Mouse (Mus musculus) erythroblast, embryonic 14.5 days (primary cell): ENCODE measurements around the gene Soga1. TPM values are rescaled to one million over a fixed set of nuclear protein-coding genes. Genes with fewer than 3 reads are reported as not detected.

Experiments
- H3K27me3 ChIP-seq: 2 replicates; pipeline ENCODE4 v1.6.1; 2012; ENCODE audit warnings: inconsistent platforms; ENCODE audit not compliant: control insufficient read depth
- H3K36me3 ChIP-seq: 2 replicates; pipeline ENCODE4 v1.6.1; 2012; ENCODE audit warnings: mild to moderate bottlenecking, inconsistent platforms; ENCODE audit not compliant: control insufficient read depth
- H3K4me1 ChIP-seq: 2 replicates; pipeline ENCODE4 v1.6.1; 2012; ENCODE audit warnings: inconsistent platforms; ENCODE audit not compliant: control insufficient read depth
- H3K4me3 ChIP-seq: replicated peaks from 2 replicates; pipeline ENCODE3; 2012; ENCODE audit warnings: moderate library complexity, mild to moderate bottlenecking, inconsistent platforms
- H3K9me3 ChIP-seq: 2 replicates; pipeline ENCODE4 v1.6.1; 2012; ENCODE audit warnings: low read length, inconsistent platforms, mixed read lengths; ENCODE audit not compliant: control insufficient read depth
- GATA1 ChIP-seq: IDR thresholded peaks from 2 replicates; pipeline ENCODE4 v1.6.1; 2012; ENCODE audit warnings: low read length, inconsistent platforms, mixed read lengths
- TAL1 ChIP-seq: IDR thresholded peaks from 3 replicates; pipeline ENCODE4 v1.6.1; 2012; ENCODE audit warnings: low read length, inconsistent platforms, mixed read lengths
- polyA plus RNA-seq: library from polyadenylated mRNA; stranded (reverse); fragments of >175 nt; gene quantifications from 2 replicates; pipeline ENCODE4 v1.2.3, GENCODE M21; 2012

Gene Soga1
- polyA plus RNA-seq, 1 experiment, result 0.14 TPM

GRCm38 (mm10) chr2:157037303-157037702 is 41.8 kb downstream of the Soga1 start:
- peaks cover 16% of the 10 kb centered on the region; the same call in 1 of the 2 replicates for H3K36me3 ChIP-seq
- no peaks in the 10 kb centered on the region for H3K4me1 ChIP-seq
- TF ChIP-seq TAL1 (no peak), GATA1 (no peak)
- no peaks in the 10 kb centered on the region for H3K27me3 ChIP-seq
- no peaks in the 10 kb centered on the region for H3K9me3 ChIP-seq
- H3K4me3 ChIP-seq, result no peak overlapping the region

DNA sequence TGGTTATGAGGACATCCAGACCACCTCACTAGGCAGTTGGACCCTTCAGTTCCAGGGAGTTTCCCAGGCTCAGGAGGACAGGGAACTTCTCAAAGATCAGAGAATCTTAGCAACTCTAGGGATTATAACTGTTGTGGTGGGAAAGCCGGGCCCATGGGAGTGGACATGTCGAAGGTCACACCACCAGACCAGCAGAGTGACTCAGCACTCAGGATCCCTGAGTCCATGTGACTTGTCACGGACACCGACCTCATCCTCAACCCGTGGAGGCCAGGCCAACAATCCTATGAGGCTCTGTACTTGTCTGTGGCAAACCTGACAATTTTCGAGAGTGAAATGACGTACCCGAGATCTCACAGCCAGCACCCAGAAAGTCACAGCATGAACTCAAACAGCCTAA is 42.7 kb downstream of the Soga1 start:
- Histone ChIP-seq H3K27me3 (no peaks in the 10 kb centered on the region), H3K4me1 (no peaks in the 10 kb centered on the region), H3K4me3 (no peak overlapping the region), H3K9me3 (no peaks in the 10 kb centered on the region), H3K36me3 (peaks cover 16% of the 10 kb centered on the region; the same call in 1 of the 2 replicates)
- no peak for TF ChIP-seq TAL1
- TF ChIP-seq GATA1, result no peak

DNA sequence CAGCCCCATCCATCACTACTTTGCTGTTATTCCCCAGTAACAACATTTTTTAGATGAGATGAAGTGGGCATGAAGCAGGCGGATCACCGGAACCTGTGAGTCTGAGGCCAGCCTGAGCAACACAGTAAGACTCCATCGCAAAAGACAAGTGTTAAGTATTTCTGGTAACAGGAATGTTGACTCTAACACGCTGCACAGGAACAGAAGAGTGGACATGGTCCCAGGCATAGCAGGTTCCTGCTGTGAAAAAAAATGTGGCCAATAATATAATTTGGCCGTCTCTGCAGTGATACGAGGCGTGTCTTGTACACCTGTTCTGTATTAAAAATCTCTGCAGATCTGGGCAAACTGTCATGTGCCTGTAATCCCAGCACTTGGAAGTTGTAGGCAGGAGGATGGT is 43.7 kb downstream of the Soga1 start:
- Histone ChIP-seq H3K27me3 (no peaks in the 10 kb centered on the region), H3K4me1 (peaks cover 5% of the 10 kb centered on the region), H3K36me3 (peaks cover 10% of the 10 kb centered on the region; the same call in 1 of the 2 replicates), H3K9me3 (no peaks in the 10 kb centered on the region), H3K4me3 (no peak overlapping the region)
- no peak for TF ChIP-seq GATA1
- no peak for TF ChIP-seq TAL1

DNA sequence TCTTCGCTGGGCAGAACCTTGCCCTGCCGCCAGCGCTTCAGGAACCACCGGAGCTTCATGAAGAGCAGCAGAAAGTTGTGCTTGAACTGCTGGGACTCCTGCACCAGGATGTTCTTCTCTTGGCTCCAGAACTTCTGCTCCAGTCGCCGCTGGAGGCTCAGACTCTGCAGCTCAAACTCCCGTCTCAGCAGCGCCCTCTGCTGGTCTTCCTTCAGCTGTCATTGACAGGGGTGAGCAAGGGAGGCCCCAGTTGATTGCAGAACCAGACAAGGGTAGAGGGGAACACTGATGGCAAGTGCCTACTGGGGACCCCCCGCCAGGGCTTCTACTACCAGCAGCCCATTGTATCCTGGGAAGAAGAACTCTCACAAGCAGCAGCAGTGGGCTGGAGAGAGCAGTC is 48.2 kb downstream of the Soga1 start:
- no peak overlapping the region for H3K4me3 ChIP-seq
- no peaks in the 10 kb centered on the region; the same call in 1 of the 2 replicates for H3K9me3 ChIP-seq
- H3K36me3 ChIP-seq, result peaks cover 34% of the 10 kb centered on the region
- TF ChIP-seq GATA1 (no peak), TAL1 (no peak)
- peaks cover 46% of the 10 kb centered on the region for H3K4me1 ChIP-seq
- no peaks in the 10 kb centered on the region for H3K27me3 ChIP-seq

GRCm38 (mm10) chr2:157028261-157028660 is 50.8 kb downstream of the Soga1 start:
- TF ChIP-seq GATA1 (no peak), TAL1 (no peak)

DNA sequence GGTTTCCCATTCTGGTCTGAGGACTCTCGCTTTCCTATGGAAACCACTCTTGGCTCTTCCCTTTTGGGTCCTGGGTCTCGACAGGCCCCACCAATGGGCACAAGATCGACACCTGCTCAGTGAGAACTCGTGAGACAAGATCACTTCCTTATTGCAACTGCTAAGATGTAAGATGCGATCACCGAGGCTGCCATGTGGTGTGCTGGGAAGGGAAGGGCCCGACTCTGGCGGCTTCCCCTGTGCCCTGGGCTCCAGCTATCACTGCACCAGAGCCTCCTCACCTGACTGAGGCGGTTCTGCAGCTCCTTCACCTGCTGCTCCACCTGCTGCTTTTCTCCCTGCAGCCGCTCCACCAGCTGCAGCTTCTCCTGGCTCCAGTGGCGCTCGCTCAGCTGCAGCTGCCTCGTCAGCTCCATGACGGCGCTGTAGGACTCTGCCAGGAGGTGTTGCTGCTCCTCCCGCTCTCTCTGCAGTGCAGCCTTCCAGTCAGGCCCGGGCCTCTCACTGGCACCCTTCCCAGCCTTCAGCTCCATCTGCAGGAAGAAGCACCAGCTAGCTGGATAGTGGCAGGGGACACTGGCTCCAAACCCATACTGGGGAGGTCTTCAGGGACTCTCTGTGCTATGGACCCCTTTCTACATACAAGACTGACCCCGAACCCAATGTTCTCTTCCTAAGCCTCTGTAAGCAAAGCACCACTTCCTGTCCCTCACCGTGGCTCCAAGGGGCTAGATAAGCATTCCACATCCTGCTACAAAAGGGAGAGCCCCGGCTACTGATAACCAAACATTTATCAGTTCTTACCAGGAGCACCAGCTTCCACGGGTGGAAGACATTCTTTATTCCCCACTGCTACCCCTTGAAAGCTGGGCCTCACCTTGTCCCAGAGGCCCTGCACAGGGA is 51.7 kb downstream of the Soga1 start:
- H3K9me3 ChIP-seq, result peaks cover 10% of the 10 kb centered on the region
- peak overlapping the region; percentile 66 for H3K4me3 ChIP-seq
- peaks cover 55% of the 10 kb centered on the region for H3K4me1 ChIP-seq
- no peaks in the 10 kb centered on the region for H3K27me3 ChIP-seq
- H3K36me3 ChIP-seq, result peaks cover 62% of the 10 kb centered on the region
- TF ChIP-seq TAL1, result peak; percentile 58; the same call in 2 of the 3 replicates
- peak; percentile 68 for TF ChIP-seq GATA1

More at GRCm38 (mm10) chr2:157028261-157028660, 50.8 kb downstream of the Soga1 start:
- H3K4me3 ChIP-seq, result peak overlapping the region; percentile 66
- H3K9me3 ChIP-seq, result peaks cover 10% of the 10 kb centered on the region
- H3K27me3 ChIP-seq, result no peaks in the 10 kb centered on the region
- peaks cover 53% of the 10 kb centered on the region for H3K36me3 ChIP-seq
- peaks cover 55% of the 10 kb centered on the region for H3K4me1 ChIP-seq

- TF ChIP-seq GATA1 (no peak), TAL1 (no peak)
- H3K4me3 ChIP-seq, result no peak overlapping the region
- peaks cover 13% of the 10 kb centered on the region for H3K9me3 ChIP-seq
- H3K27me3 ChIP-seq, result no peaks in the 10 kb centered on the region
- H3K36me3 ChIP-seq, result peaks cover 91% of the 10 kb centered on the region
- peaks cover 11% of the 10 kb centered on the region for H3K4me1 ChIP-seq
Observed at GRCm38 (mm10) chr2:157021156-157021555, 57.9 kb downstream of the Soga1 start.

GRCm38 (mm10) chr2:157019228-157019627 is 59.8 kb downstream of the Soga1 start:
- TF ChIP-seq GATA1 (no peak), TAL1 (no peak)
- Histone ChIP-seq H3K4me1 (peaks cover 13% of the 10 kb centered on the region), H3K36me3 (peaks cover 83% of the 10 kb centered on the region), H3K9me3 (peaks cover 3% of the 10 kb centered on the region; the same call in 1 of the 2 replicates), H3K4me3 (no peak overlapping the region), H3K27me3 (no peaks in the 10 kb centered on the region)

DNA sequence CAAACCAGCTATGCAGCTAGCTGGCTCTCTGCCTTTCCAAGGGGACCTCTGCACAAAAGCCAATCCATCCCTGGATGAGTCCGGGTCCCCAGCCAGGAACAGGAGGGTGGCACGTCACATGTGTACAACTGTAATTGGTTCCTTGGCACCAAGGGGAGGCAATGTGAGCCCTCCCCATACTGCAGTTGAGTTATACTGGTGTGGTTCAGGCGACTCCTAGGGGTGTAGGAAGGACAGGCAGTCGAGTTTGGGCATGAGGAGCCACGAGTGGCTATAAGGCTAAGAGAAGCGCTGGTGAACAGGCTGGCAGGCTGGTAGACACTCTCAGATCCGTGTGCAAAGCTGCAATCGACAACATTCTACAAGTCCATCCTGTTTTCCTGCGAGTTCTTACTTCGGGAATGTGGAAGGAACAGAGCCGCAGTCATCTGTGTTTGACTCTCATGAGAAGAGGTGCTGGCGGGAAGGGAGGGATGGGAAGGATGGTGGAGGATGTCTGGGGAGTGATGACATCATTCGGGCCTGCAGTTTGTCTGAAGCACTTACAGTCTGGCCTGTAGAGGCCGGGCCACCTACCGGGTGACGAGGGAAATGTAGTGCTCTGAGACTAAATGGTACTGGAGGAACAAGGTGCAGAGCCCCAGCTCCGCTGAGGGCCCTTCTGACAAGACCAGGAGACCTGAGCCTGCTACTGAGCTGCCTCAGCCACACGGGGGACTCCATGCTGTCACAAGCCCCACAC is 62.4 kb downstream of the Soga1 start:
- H3K4me3 ChIP-seq, result no peak overlapping the region
- H3K27me3 ChIP-seq, result no peaks in the 10 kb centered on the region
- no peak for TF ChIP-seq GATA1
- no peak for TF ChIP-seq TAL1
- peaks cover 20% of the 10 kb centered on the region for H3K4me1 ChIP-seq
- H3K36me3 ChIP-seq, result peaks cover 59% of the 10 kb centered on the region
- H3K9me3 ChIP-seq, result peaks cover 3% of the 10 kb centered on the region; the same call in 1 of the 2 replicates
